Mouse (Mus musculus): ENCODE measurements around the gene Tmem26.
"Not testable (repeated sequence)": the region's sequence is repeated elsewhere in the genome, so short reads cannot be mapped to it uniquely, and the experiment has no call there.

Tmem26 gene

DNA sequence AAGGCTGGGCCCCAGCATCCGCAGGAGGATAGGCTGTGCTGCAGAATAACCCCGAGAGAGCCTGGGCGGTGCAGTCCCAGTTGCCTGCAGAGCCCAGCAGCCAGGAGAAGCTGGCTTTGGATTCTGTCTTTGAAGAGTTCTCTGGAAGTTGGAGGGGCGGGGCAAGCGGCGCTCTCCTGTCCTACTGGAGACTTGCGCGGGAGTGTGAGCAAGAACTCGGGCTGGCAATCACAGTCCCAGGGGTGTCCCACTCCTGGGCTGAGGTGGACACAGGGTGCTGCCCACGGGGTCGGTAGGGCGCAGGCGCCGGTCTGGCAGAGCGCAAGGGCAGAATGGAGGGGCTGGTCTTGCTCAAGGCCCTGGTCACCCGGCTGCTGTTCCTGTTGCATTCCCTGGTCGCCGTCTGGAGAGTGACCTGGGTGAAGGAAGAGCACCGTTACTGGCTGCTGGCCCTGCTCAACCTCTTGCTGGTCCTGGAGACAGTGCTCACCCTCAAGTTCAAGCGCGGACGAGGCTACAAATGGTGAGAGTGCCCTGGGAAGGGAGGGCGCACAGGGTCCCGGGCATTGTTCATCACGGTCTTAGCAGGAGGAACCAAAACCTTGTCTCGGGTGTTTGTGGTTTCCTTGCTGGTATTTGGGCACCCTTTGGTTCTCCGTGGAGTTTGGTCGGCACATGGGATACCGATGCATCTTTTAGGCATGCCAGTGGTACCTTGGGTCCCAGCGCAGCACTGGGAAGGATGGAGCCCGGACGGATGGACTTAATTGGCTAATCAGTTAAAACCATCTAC lies at the start of gene Tmem26:
TSS of gene Tmem26 (plus strand) at position 79 of the 793 bp plus-strand sequence.
- no peak for DNase-seq (ENCODE audit: low read depth)

DNA sequence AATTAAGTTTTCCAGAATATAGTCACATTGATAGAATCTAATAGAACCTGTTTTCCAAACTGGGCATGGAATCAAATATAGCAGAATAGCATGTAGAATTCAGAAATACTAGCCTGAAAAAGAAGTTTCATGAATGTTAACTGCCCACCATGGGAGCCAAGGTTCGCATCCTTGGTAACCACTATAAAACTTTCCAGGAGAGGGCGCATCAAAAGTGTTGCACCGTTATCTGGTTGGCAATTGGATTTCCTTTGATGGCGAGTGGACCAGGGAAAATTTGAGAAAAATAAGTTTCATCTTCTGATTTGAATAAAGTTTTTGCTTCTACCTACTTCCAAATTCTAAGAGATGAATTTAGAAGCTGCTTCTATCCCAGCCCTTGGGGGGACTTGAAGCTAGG lies 44.8 kb upstream of the Tmem26 start:
- DNase-seq (ENCODE audit: low read depth): no peak

DNA sequence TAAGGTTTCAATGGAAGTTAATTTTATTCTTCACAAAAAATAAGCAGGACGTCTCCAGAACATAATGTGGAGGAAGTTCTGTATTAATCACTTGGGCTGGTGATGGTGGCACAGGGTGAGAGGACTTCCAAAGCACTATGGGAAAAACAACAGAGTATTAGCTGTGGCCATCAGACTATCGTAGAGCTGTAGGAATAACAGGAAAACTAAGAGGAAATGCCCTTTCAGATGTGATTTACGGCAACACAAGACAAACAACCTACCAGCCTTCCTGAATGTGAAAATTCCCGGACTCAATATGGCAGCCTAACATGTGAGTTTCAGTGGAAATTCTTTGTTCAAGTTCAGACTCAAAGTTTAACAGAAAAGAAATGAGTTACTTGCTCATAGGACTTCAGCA lies 42.2 kb upstream of the Tmem26 start:
- no peak for DNase-seq (ENCODE audit: low read depth)

DNA sequence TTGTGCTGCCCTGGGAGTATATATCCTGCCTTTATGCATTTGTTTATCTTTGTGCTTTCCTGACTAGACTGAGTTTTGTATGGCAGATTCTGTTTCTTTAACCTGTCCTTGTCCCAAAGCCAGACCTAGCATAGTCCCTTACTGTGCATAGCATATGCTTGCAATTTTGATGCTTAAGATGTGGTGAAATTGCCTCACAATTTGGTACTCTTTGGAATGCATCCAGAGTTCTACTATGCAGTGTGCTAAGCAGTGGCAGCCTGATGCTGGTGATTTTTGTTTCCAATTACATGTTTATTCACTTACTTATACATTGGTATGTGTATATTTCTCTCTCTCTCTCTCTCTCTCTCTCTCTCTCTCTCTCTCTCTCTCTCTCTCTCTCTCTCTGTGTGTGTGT lies 37.9 kb upstream of the Tmem26 start:
- no peak for DNase-seq (ENCODE audit: low read depth)

DNA sequence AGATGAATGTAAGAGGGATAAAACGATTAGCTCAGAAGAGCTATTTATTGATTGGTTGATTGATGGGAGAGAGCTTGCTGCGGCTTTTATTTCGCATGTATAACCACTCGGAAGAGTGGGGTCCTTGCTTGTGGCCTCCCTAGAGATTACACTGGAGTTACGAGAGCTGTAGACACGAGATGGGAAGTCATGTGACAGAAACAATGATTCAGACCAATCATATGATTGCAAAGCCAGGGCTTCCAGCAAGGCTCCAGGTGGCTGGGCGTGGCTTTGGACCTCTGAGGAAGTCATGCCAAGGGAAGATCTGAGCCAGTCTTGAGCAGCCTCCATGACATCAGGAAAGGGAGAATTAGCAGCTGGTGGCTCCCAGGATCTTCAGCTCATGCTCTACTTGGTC lies 32.3 kb upstream of the Tmem26 start:
- no peak for DNase-seq (ENCODE audit: low read depth)

DNA sequence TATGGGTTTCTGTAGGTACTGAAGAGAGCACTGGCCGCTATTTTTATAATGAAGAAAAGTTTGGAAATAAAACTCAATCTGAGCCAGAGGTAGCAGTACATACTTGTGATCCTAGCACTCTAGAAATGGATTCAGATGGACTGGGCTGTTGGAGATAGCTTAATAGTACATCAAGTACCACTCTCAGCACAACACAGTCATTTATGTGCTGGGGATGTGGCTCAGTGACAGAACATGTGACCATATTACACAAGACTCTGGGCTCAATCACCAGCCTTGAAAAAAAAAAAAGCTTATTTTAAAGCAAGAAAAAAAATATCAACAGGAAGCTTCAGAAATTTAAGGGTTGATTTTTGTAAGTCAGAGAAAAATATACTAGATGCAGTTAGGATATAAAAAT lies 31.0 kb upstream of the Tmem26 start:
- no peak for DNase-seq (ENCODE audit: low read depth)

DNA sequence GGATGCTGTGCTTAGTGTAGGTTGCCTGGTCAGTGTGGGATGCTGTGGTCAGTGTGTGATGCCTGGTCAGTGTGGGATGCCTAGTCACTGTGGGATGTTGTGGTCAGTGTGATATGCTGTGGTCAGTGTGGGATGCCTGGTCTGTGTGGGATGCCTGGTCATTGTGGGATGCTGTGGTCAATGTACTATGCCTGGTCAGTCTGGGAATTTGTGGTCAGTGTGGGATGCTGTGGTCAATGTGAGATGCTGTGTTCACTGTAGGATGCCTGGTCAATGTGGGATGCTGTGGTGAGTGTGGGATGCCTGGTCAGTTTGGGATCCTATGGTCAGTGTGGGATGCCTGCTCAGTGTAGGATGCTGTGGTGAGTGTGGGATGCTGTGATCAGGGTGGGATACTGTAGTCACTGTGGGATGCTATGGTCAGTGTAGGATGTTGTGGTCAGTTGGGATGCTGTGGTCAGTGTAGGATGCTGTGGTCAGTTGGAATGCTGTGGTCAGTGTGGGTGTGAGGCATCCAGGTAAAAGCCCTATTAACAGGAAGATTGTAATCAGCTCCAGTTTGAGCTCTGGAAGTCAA lies 27.6 kb upstream of the Tmem26 start:
- DNase-seq (ENCODE audit: low read depth): no peak

DNA sequence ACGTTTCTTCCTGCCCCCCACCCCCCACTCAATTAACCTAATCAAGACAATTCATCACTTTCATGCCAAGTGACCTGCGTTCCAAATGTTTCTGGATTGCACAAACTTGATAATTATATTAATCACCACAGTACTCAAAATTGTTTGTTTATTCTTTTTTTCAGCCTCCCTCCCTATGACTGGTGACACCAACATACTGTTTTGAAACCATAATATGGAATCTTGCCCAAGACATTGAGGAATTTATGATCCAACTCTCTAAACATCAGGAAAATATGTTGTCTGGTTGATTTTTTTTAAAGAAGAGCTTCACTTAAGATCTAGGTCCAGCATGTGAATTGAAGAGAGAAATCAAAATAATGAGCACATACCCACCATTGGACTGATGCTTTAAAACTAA lies 19.2 kb upstream of the Tmem26 start:
- DNase-seq (ENCODE audit: low read depth): no peak

DNA sequence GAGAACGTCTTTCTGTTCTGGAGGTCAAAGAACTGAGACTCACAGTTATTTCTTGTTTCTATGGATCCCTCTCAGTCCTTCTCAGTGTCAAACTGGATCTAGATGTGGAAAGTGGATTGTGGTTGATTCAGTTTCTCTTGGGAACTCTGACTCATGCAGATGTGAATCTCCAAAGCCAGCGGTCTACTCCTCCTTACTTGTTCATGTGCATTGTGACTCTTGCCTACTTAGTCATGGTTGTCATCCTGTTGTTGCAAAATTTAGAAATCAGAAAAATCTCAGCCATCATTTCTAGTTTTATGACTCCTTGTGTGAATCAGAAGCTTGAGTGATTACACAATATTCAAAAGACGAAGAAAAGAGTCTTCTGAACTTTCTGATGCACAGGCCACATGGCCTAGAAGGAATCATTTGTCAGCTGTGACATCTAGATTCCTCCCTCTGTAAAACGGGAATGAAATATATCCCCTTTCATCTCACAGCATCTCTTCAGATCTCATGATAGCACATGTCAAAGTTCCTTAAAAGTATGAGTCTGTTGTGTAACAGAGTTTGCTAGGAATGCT lies 17.9 kb upstream of the Tmem26 start:
- no peak for DNase-seq (ENCODE audit: low read depth)

DNA sequence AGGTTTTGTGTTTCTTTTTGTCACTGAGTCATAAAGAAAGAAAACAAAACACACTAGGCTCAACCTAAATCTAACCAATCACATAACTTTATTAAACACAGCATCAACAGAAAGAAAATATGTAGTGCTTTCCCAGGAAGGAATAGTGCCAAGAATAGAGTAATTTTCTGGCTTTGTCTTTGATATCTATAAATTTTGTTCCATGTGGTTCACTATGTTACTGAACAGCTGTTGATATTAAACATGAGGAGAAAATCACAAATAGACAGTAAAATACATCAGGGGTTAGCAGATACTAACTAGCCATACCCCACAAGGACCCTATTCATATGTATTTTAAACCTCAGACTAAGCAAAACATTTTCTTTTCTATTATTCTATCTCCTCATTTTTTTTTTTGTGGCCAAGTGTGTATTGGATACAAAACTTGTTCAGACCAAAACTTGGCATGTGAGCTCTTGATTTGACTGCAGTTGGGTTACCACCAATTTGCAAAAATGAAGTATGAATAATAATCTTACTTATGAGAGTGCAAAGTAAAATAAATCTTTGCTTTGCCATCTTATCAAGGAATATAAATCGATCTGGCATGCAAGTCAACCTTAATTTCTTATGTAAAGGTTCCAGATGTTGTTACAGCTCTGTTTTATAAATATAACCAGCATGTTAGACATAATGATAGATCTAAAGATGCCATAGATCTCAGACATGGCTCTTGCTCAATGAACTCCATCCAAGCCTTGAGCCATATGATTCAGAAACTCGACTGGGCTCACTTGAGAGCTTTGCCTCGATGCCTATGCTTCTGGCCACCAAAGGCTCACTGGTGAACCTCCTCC lies 16.2 kb upstream of the Tmem26 start:
- no peak for DNase-seq (ENCODE audit: low read depth)

DNA sequence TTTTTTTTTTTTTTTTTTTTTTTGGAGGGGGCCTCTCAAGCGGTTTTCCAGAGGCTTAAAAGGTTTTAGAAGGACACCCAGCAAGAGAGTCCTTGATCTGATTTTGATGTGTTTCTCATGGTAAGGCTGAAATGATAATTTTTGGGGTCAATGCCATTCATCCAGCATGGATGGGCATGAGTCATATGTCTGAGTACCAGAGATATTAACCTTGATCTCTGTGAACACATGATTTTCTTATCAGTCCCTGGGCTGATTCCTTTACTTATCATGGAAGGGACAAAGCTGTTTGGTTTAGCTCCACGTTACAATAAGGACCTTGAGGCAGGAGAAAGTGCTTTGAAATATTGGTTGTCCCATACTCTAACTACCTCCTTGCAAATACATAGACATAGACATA lies 10.5 kb upstream of the Tmem26 start:
- DNase-seq (ENCODE audit: low read depth): no peak

DNA sequence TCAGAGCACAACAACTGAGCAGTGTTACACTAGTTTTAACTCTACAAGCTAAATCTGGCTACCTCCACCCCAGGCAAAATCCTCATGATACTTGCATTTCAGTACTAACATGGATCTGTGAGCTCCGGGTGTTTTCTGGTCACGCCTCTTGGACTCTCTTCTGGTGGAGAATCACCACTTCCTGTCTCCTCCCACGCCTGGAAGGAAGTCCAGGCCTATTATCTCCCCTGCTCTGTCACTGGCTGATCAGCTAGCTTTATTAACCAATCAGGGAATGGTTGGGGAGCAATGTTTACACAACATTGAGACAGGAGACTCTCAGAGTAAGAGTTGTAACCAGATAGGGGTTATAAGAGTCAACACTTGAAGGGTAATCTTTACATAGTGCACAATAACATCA lies 9.1 kb upstream of the Tmem26 start:
- no peak for DNase-seq (ENCODE audit: low read depth)

DNA sequence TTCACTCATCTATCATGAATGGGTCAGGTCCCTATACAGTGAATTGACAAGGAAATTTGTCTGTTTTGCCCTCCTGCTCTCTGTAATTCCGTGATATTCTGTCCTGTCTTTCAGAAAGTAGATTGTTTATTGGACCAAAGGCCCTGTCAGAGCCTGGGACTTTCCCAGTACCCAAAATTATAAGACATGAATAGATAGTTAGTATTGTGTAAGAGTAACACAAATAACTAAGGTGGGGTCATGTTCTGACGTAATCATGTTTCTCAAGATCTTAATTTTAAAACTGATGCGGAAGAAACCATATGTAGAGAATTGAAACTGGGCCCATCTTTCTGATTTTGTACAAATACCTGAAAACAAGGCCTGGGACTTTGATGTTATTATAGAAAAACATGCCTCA lies 8.1 kb upstream of the Tmem26 start:
- DNase-seq (ENCODE audit: low read depth): no peak

DNA sequence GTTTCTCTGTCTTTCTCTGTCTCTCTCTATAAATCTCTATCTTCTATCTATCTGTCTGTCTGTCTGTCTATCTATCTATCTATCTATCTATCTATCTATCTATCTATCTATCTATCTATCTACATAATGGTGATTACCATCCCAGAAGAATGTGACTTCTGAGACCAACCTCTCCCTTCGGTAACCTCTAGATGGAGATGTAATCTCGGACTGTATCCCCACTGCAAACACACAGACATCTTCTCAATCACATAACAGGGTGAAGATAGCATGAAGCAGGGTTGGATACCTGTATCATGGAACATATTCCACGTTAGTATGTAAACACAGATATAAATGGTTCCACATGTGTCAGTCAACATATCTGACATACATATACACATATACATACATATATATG lies 5.1 kb upstream of the Tmem26 start:
- no peak for DNase-seq (ENCODE audit: low read depth)

DNA sequence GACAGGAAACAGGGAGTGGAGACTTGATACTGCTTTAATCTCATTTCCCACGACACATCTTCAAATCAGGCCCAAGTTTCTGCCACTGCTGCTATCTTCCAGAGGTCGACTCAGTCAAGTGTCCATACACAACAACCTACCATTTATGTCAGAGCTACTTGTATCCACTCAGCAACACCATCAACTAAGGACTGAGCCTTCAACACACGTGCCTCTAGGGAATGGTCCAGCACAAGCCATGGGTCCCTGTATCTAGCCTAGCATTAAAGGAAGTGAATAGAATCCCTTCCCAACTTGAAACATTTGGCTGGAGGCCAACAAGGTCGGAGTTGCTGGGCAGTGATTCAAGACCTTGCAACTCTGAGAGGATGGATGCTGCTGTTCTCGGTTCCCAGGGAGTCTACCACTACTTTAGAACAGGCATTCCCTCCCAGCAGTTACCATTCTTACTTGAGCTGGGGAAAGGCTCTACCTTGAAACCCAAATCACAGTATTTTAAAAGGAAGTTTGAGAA lies 2.5 kb upstream of the Tmem26 start:
- DNase-seq (ENCODE audit: low read depth): no peak

DNA sequence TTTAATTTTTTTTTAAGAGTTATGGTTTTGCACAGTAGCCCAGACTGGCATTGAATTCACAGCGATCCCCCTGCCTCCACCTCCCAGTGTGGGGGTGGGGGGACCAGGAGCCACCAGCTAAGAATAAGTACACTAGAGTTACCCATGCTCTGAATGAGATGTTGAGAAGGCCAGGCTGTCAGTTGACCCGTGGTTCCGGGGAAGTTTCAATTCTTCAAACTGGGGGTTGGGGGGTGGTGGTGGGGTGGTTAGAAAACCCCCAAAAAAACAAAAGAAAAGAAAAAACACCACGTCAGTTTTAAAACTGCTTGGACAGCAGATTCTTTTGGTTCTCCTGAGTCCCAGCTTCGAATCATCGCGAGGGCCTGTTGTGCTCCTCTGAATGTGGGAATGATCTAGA lies 431 bp upstream of the Tmem26 start:
- no peak for DNase-seq (ENCODE audit: low read depth)

DNA sequence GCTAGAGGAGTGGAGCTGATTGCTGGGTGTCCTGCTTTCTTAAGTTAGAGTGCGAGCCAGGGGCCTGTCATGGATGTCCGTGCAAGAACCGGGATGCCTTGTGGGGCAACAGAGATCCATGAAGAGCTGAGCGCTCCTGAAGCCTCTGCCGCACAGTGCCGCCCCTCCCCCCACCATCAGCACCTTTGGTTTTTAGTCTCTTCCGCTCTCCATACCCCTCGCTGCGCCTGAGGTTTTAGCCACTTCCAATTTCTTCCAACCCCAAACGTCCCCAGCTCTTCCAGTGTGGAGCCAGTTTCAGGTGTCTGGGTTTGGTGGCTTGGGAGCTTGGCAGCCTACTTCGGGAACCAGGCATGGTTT lies 895 bp downstream of the Tmem26 start:
- DNase-seq (ENCODE audit: low read depth): no peak

DNA sequence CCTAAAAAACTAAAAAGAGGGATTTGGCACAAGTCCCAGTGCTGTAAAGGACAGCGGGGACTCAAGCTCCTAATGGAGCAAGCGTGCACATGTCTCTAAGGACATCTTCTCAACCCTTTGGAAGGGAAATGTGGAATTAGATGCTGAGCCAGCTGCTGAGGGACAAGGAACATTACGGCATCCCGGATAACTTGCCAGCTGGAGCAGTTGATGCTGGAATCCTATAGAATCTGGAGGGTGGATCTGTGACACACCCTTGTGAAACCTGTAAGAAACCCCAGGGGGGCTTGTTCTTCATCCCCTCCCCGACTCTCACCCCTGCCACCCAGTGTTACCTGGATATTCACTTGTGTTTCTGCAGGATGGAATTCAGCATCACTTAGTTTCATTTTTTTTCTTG lies 4.0 kb downstream of the Tmem26 start:
- no peak for DNase-seq (ENCODE audit: low read depth)

DNA sequence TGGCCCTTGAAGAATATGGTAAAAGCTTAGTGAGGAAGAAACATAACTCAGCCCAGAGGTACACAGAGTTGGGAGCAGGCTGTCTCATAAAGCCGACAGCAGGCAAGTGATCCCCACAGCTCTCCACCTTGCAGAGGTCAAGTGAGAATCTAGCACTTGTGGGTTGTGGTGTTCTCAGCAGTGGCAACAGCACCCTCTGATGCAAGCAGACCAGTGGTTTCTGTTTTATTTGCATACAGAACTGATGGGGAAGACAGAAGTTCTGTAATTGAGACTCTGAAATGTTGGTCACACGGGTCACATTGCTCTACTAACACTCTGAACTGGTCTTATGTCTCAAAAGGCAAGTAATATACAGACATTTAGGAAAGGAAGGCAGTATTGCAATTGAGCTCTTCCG lies 12.2 kb downstream of the Tmem26 start:
- no peak for DNase-seq (ENCODE audit: low read depth)

DNA sequence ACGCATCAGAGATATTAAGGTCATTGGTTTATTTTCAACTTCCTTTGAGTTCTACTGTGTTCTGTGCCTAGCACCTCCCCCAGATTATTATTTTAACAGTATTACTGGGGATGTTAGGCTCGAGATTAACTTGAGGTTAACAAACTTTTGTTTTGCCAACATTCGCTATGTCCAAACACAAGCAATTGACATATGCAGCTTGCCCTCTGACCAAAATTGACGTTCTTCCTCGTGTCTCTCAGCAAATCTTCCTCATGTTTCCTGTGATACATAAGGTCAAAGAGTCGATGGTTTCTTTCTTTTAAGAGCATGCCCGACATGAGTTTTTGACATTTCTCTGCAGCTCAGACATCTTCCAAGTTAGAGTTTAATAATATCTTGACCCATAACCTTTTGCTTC lies 13.9 kb downstream of the Tmem26 start:
- no peak for DNase-seq (ENCODE audit: low read depth)

DNA sequence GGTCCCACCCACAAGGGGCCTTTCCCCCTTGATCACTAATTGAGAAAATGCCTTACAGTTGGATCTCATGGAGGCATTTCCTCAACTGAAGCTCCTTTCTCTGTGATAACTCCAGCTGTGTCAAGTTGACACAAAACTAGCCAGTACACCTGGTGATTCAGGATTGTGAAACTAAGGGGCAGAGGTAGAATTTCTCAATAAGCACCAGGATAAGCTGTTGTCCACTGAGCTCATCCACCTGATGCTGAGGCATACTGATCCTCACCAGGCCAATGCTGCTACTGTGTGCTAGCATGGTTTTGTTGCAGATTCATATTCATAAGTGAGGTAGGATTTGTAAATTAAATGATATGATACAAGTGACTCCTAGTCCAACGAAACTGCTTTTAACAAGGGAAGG lies 15.5 kb downstream of the Tmem26 start:
- not testable (repeated sequence) for DNase-seq (ENCODE audit: low read depth)

DNA sequence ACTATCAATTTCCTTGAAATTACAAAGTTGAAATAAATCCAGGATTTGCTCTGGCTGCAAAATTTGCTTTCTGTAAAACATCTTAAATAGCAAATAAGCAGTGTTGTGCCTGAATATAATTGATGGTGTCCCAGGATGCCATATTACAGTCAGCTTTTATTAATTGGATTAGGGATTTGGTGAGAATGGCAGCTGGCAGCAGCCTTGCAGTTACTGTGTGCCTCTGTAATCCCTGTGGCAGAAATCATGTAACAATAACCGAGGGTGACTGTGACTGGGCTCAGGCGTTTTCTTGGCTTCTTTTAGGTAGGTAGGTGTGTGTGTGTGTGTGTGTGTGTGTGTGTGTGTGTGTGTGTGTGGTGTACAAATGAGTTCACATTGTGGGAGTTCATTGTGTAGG lies 16.8 kb downstream of the Tmem26 start:
- no peak for DNase-seq (ENCODE audit: low read depth)

DNA sequence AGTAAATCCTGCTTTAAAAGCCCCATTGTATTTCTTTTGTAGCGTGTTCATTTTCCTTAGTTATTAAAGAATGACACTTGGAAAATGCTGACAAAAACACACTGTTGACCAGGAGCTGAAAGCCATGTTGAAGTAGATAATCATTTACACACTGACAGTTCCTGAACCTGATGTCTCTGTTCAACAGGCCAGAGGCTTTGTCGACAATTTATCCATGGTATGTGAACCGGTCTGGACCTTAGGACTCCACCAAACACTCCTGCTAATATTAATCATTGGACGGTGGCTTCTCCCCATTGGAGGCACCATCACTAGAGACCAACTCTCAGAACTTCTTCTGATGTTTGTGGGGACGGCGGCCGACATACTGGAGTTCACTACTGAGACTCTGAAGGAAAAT lies 27.5 kb downstream of the Tmem26 start:
- DNase-seq (ENCODE audit: low read depth): no peak
